ENCODE assay signal across 16 mouse cellular contexts in genomic region chr10:16990227-16990626, GRCm38 (mm10).
DNase-seq lines count a peak whose midpoint lies in the region.
"Had no signal": no experiment of that assay in that cellular context is flagged by ENCODE, and none has a peak within 500 bp of the region (broad histone marks: within the 10 kb centered on the region; RNA-seq: fewer than 3 reads in every experiment).

No protein-coding gene starts in this region.

- peak overlapping the region; percentile 21 for H3K27ac ChIP-seq in macrophage
- H3K27ac ChIP-seq: embryonic facial prominence, embryonic 12.5 days; limb, embryonic 12.5 days; lung, embryonic 15.5 days; midbrain, embryonic 13.5 days; neural tube, embryonic 15.5 days had no signal

- intact Hi-C loops in left cerebral cortex, postnatal 4 days (cut with DNase I) = no loop called here
- intact Hi-C loops in left cerebral cortex, postnatal 36 days (cut with DNase I) = no loop called here

- DNase-seq in adrenal gland, adult 2 months = peak; percentile 73
- DNase-seq in adrenal gland, postnatal 25 days = no peak
- DNase-seq in left cerebral cortex, postnatal 4 days = peak; percentile 19
- no peak for DNase-seq in left cerebral cortex, postnatal 36 days (ENCODE audit: low spot score in 2 of 2)
- peak; percentile 69 to 79 for DNase-seq in cerebellum, adult 18-20 months
- no peak for DNase-seq in frontal cortex, postnatal 25 days (ENCODE audit: low spot score in 2 of 2)
- no peak for DNase-seq in ovary, postnatal 14 days (ENCODE audit: low spot score)
- DNase-seq: B cell, adult 2 months; forebrain, postnatal 0 days; kidney, adult 11 months had no signal

- H3K4me3 ChIP-seq in macrophage (ENCODE audit: inconsistent target) = no peak overlapping the region
- H3K4me3 ChIP-seq: embryonic facial prominence, embryonic 12.5 days; limb, embryonic 12.5 days; lung, embryonic 15.5 days; midbrain, embryonic 13.5 days; neural tube, embryonic 15.5 days had no signal

- WGBS in macrophage (ENCODE audit: missing documents) = 100% methylated on average over 1 of the region's 1 CpGs

- no peaks in the 10 kb centered on the region for H3K36me3 ChIP-seq in macrophage (ENCODE audit: inconsistent target)
- H3K36me3 ChIP-seq: embryonic facial prominence, embryonic 12.5 days; limb, embryonic 12.5 days; lung, embryonic 15.5 days; midbrain, embryonic 13.5 days; neural tube, embryonic 15.5 days had no signal

- H3K79me2 ChIP-seq in macrophage (ENCODE audit: inconsistent target) = no peaks in the 10 kb centered on the region

Comparison
In these comparisons a context has a peak if more than half of its experiments do, and no peak if none do; other contexts are left out.
1. DNase-seq: peak in adrenal gland, adult 2 months (single experiment), left cerebral cortex, postnatal 4 days (single experiment) and cerebellum, adult 18-20 months (2 of 2); none in adrenal gland, postnatal 25 days (single experiment), left cerebral cortex, postnatal 36 days (0 of 2), frontal cortex, postnatal 25 days (0 of 2) and ovary, postnatal 14 days (single experiment).